Mouse (Mus musculus) heart, postnatal 0 days (tissue): ENCODE measurements around the gene Eps8l1. TPM values are rescaled to one million over a fixed set of nuclear protein-coding genes. Genes with fewer than 3 reads are reported as not detected.

Experiments
- ATAC-seq: fragments of 200-750 bp; cut with Nextera tagmentation; 2 replicates; pipeline ENCODE4 v1.8.0; 2017; ENCODE audit warnings: low read depth, moderate number of reproducible peaks, moderate library complexity; ENCODE audit not compliant: insufficient read depth
- DNase-seq: peaks from one replicate; pipeline ENCODE4 v3.0.0-alpha.2; 2016; ENCODE audit warnings: low spot score
- H3K27ac ChIP-seq: fragments of 300-500 bp; sonication (generic); 2 replicates; pipeline ENCODE4 v1.5.1; 2014; ENCODE audit warnings: low read depth, mild to moderate bottlenecking
- H3K27me3 ChIP-seq: fragments of 300-500 bp; sonication (generic); 2 replicates; pipeline ENCODE4 v1.6.1; 2014; ENCODE audit warnings: low read length, mixed read lengths; ENCODE audit not compliant: control insufficient read depth, insufficient read depth
- H3K36me3 ChIP-seq: fragments of 300-500 bp; sonication (generic); replicated peaks from 2 replicates; pipeline ENCODE4 v1.6.1; 2014; ENCODE audit warnings: low read length, mixed read lengths; ENCODE audit not compliant: control insufficient read depth, insufficient read depth
- H3K4me1 ChIP-seq: fragments of 300-500 bp; sonication (generic); 2 replicates; pipeline ENCODE4 v1.6.1; 2014; ENCODE audit warnings: antibody characterized with exemption; ENCODE audit not compliant: control insufficient read depth, insufficient read depth
- H3K4me2 ChIP-seq: fragments of 300-500 bp; sonication (generic); 2 replicates; pipeline ENCODE4 v1.6.1; 2014; ENCODE audit warnings: low read depth, mild to moderate bottlenecking, low read length, moderate library complexity
- H3K4me3 ChIP-seq: fragments of 300-500 bp; sonication (generic); 2 replicates; pipeline ENCODE4 v1.5.1; 2014; ENCODE audit warnings: low read depth, low read length
- H3K9ac ChIP-seq: fragments of 300-500 bp; sonication (generic); replicated peaks from 2 replicates; pipeline ENCODE4 v1.6.1; 2014; ENCODE audit warnings: low read depth, low read length, mixed read lengths
- H3K9me3 ChIP-seq: fragments of 300-500 bp; sonication (generic); replicated peaks from 2 replicates; pipeline ENCODE4 v1.6.1; 2016; ENCODE audit warnings: low read length; ENCODE audit not compliant: control insufficient read depth
- CTCF ChIP-seq: IDR thresholded peaks from 2 replicates; pipeline ENCODE4 v1.5.1; 2016; ENCODE audit warnings: antibody characterized with exemption, control low read depth, low read depth
- EP300 ChIP-seq: IDR thresholded peaks from 2 replicates; pipeline ENCODE4 v1.6.1; 2016; ENCODE audit warnings: antibody characterized with exemption, low read depth
- WGBS: fragments of 180-500 bp; shearing (Covaris S2); extraction: QIAGEN DNeasy Blood & Tissue Kit; methylation state at CpG from one replicate; pipeline ENCODE4 v1.1.7; 2014; 5-methylcytosine and 5-hydroxymethylcytosine counted together
- polyA plus RNA-seq: library from polyadenylated mRNA; unstranded; fragments of >200 nt; fragmentation: Nextera tagmentation; extraction: Ambion mirVana; gene quantifications from 2 replicates; pipeline ENCODE4 v1.2.1, GENCODE M21; 2015
- total RNA-seq: library from RNA; depleted of rRNA; stranded (reverse); fragments of >200 nt; gene quantifications from 2 replicates; pipeline ENCODE4 v1.2.3, GENCODE M21; 2014; ENCODE audit warnings: low replicate concordance

The Eps8l1 gene
- total and polyA plus RNA-seq, 2 experiments from 2014 or later: 0.88 to 1.00 TPM

DNA sequence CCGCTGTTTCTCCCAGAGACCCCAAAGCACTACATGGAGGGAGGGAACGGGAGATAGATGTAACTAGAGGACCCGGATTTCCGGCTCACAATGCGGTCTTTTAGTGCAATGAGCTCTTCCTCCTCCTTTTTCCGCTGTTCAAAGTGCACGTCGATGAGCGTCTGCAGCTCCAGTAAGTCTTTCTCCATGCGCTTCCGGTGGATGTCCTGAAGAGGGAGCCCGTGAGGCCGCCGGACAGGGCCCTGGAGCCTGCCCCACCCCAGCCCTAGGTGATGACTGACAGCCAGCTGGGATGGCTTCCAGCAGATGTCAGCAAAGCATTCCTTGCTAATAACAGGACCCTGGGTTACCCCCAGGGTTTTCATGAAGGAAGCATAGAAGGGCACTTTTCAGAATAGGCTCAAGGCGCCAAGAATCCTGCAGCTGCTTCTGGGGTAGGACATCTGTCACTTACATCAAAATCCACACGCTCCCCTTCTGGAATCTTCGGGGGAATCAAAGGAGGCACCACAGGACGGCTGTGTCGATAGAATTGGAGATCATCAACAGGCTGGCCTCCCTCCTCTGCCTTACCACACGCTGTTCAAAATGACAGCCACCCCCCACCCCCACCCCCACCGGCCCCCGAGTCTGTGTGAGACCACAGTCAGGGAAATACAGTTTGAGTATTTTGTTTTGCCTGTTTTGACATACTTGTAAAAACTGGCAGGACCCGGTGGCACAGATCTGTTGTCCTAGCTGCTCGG, 49.6 kb downstream of the Eps8l1 start:
- H3K4me2 ChIP-seq: peak overlapping the region; percentile 37
- H3K27ac ChIP-seq: peak overlapping the region; percentile 88
- peak; percentile 92 for DNase-seq
- H3K27me3 ChIP-seq: no peaks in the 10 kb centered on the region
- peak; percentile 87 for ATAC-seq
- no peaks in the 10 kb centered on the region for H3K36me3 ChIP-seq
- 8% methylated on average over 24 of the region's 24 CpGs for WGBS
- no peak overlapping the region for H3K9ac ChIP-seq
- TF ChIP-seq EP300: peak; percentile 77; the same call in 1 of the 2 replicates
- peak; percentile 91 for TF ChIP-seq CTCF
- no peaks in the 10 kb centered on the region for H3K9me3 ChIP-seq
- H3K4me1 ChIP-seq: peaks cover 52% of the 10 kb centered on the region
- peak overlapping the region; percentile 11; the same call in 1 of the 2 replicates for H3K4me3 ChIP-seq

DNA sequence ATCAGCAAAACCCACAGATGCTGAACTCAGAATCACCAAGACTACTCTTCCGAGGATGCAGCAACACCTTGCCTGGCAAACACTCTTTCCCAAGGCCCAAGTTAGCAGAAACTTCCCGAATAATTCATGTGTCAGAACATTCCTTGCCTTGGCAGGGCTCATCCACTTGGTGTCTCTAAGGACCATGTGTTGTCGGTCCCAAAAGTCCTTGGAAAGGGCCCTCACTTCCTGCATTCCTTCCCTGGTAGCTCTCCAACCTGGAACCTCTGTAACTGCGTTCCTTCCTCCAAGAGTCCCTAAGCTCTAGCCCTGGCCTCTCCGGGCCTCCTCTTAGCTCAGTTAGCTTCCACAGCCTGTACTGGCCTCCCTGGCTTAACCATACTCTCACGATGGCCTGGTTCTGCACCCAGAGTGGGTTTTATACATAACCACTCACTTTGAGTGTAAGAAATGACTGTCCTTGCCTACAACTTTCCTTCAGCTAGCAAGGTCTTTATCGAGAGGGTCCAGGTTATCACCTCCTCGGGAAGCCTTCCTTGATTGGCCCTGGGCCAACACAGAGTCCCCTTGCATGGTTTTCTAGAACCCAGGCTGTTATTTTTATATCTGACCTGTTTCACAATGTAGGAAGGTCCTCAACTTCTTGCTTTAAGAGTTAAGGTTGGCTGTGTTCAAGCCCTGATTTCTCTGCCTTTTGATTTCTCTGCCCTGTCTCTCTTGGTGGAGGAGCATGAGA, 51.2 kb downstream of the Eps8l1 start:
- no peaks in the 10 kb centered on the region for H3K27me3 ChIP-seq
- DNase-seq (peak; percentile 48), ATAC-seq (no peak)
- WGBS: 14% methylated on average over 8 of the region's 8 CpGs
- TF ChIP-seq EP300 (no peak), CTCF (peak; percentile 17; the same call in 1 of the 2 replicates)
- H3K9me3 ChIP-seq: no peaks in the 10 kb centered on the region
- H3K36me3 ChIP-seq: no peaks in the 10 kb centered on the region
- H3K27ac ChIP-seq: peak overlapping the region; percentile 88
- peak overlapping the region; percentile 1; the same call in 1 of the 2 replicates for H3K4me2 ChIP-seq
- H3K9ac ChIP-seq: 0 out of 2 replicates have a peak overlapping the region, but pooled peaks have one; percentile 7
- no peak overlapping the region for H3K4me3 ChIP-seq
- peaks cover 64% of the 10 kb centered on the region for H3K4me1 ChIP-seq

DNA sequence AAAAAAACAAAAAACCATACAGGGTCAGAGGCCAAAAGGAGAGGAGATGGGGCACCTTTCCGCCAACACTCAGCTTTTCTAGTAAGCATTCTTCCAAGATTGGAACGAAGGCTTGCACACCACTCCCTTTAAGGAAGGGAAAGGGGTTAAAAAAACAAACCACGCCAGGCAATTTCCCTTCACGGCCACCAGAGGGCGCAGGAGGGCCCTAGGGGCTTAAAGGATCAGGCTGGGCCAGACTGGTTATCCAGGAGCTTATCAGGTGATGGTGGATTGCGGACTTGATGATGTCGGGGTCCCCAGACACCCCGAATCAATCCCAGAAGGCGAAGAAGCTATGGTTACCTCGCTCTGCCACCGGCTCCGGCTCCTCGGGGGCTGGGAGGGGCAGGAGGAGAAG, 52.8 kb downstream of the Eps8l1 start:
- ATAC-seq (no peak), DNase-seq (peak; percentile 71)
- Histone ChIP-seq H3K4me3 (no peak overlapping the region), H3K9me3 (no peaks in the 10 kb centered on the region), H3K27me3 (no peaks in the 10 kb centered on the region), H3K4me1 (peaks cover 69% of the 10 kb centered on the region), H3K9ac (no peak overlapping the region), H3K27ac (peak overlapping the region; percentile 89), H3K36me3 (peaks cover 5% of the 10 kb centered on the region; the same call in 1 of the 2 replicates), H3K4me2 (peak overlapping the region; percentile 11; the same call in 1 of the 2 replicates)
- 22% methylated on average over 13 of the region's 13 CpGs for WGBS
- TF ChIP-seq EP300 (no peak), CTCF (peak; percentile 93)

DNA sequence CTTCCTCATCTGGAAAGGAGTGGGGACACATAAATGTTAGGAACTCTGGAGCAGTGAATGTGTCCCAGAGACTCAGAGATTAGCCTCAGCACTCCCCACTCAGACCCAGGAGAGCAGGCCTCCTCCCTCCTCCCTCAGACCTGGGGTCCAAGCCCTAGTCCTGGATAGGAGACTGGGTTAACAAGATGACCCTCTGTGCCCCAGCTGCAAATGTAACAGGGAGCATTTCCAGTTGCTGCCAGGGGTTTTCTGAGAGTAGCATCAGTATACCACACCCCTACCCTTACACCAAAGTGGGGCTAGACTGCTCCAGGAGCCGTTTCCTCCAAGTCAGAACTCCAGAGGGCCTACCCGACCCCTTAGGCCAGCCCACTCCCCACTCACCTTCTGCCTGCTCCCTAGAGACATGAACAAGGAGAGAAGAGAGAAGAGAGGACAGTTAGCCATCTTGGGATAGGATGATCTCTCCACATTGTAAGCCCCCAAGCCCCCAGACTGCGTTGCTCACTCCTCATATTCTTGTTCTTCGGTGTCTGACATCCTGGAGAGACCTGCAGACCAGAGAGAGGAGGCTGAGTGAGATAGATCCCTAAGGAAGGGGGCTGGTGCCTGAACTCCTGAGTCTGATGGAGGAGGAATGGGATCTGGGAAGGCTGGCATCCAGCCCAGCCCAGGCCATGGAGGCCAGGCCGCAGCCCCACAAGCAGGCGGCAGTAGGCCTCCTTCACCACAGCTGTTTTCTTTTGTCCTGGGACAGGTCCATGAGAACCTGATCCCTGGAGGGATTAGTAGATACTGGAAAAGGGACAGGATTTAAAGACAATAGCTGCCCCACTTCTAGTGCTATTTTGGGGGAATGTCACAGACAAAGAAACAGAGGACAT, 53.6 kb downstream of the Eps8l1 start:
- TF ChIP-seq EP300 (no peak), CTCF (0 out of 2 replicates have a peak, but pooled peaks have one; percentile 23)
- H3K9me3 ChIP-seq: no peaks in the 10 kb centered on the region
- H3K27ac ChIP-seq: peak overlapping the region; percentile 89
- ATAC-seq (no peak), DNase-seq (peak; percentile 37)
- peaks cover 75% of the 10 kb centered on the region for H3K4me1 ChIP-seq
- peak overlapping the region; percentile 24 for H3K4me2 ChIP-seq
- H3K36me3 ChIP-seq: peaks cover 12% of the 10 kb centered on the region; the same call in 1 of the 2 replicates
- WGBS: 27% methylated on average over 6 of the region's 6 CpGs
- H3K4me3 ChIP-seq: no peak overlapping the region
- H3K9ac ChIP-seq: peak overlapping the region; percentile 32; the same call in 1 of the 2 replicates
- no peaks in the 10 kb centered on the region for H3K27me3 ChIP-seq

DNA sequence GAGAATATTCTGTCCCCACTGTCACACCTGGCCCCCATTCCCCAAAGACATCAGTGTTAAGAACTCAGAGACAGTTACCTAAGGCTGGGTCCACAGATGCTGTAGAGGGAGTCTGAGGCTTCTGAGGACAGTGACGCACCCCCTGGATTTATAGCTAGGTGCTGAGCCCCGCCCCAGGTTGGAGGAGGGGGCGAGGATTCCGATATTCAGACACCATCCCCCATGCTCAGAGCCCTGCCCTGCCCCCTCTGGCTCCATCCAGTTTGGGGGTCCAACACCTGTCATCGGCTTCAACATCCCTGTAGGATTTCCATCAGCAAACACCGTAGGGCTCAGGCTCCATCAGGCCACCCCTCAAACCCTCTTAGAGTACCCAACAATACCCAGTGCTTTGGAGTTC, 55.4 kb downstream of the Eps8l1 start:
- Histone ChIP-seq H3K9ac (peak overlapping the region; percentile 29; the same call in 1 of the 2 replicates), H3K36me3 (peaks cover 25% of the 10 kb centered on the region), H3K4me3 (no peak overlapping the region), H3K4me1 (peaks cover 66% of the 10 kb centered on the region), H3K9me3 (no peaks in the 10 kb centered on the region), H3K27ac (peak overlapping the region; percentile 89), H3K27me3 (no peaks in the 10 kb centered on the region), H3K4me2 (no peak overlapping the region)
- ATAC-seq (peak; percentile 24), DNase-seq (no peak)
- 35% methylated on average over 6 of the region's 6 CpGs for WGBS
- TF ChIP-seq EP300 (no peak), CTCF (no peak)
